Mouse (Mus musculus) CH12.LX (cell line): ENCODE measurements around the gene Dtnb. TPM values are rescaled to one million over a fixed set of nuclear protein-coding genes. Genes with fewer than 3 reads are reported as not detected.

Source experiments
- DNase-seq: peaks from one replicate; pipeline ENCODE4 v3.0.0-alpha.2; 2013; ENCODE audit errors: extremely low read depth
- H3K27ac ChIP-seq: 2 replicates; pipeline ENCODE4 v1.5.1; 2012; ENCODE audit warnings: low read depth, mild to moderate bottlenecking, control low read depth, moderate library complexity; ENCODE audit not compliant: insufficient read depth
- H3K27me3 ChIP-seq: replicated peaks from 2 replicates; pipeline ENCODE3; 2012; ENCODE audit warnings: inconsistent platforms
- H3K36me3 ChIP-seq, 2 experiments: replicated peaks in 1 of 2; 2 replicates each; pipeline versions ENCODE3 to v1.6.1; 2012; ENCODE audit warnings: inconsistent platforms in 1 of 2, low read length in 1 of 2, mild to moderate bottlenecking in 1 of 2, mixed read lengths in 1 of 2, moderate library complexity in 1 of 2; ENCODE audit not compliant: control insufficient read depth in 1 of 2, insufficient read depth in 1 of 2
- H3K4me1 ChIP-seq, 2 experiments: 2 replicates each; pipeline ENCODE4 v1.6.1; 2012; ENCODE audit warnings: inconsistent platforms in 1 of 2, moderate library complexity in 1 of 2; ENCODE audit not compliant: insufficient read depth in 2 of 2, control insufficient read depth in 1 of 2
- H3K4me2 ChIP-seq: 2 replicates; pipeline ENCODE4 v1.6.1; 2012; ENCODE audit warnings: low read depth, mild to moderate bottlenecking, control low read depth; ENCODE audit not compliant: poor library complexity, insufficient read depth, severe bottlenecking
- H3K4me3 ChIP-seq, 3 experiments: fragments of 150-350 bp in 1 of 3; sonication (generic) in 1 of 3; replicated peaks in 1 of 3; 2 replicates each; pipeline versions ENCODE3 to v1.5.1; 2011 to 2012; ENCODE audit warnings: low read depth in 2 of 3, low read length in 2 of 3, mild to moderate bottlenecking in 2 of 3, moderate library complexity in 2 of 3, control low read depth in 1 of 3, improper control_type of control experiment in 1 of 3, inconsistent platforms in 1 of 3, mixed read lengths in 1 of 3; ENCODE audit not compliant: poor library complexity in 1 of 3
- H3K79me2 ChIP-seq: replicated peaks from 2 replicates; pipeline ENCODE4 v1.6.1; 2012; ENCODE audit warnings: mild to moderate bottlenecking, moderate library complexity; ENCODE audit not compliant: control insufficient read depth, poor library complexity, insufficient read depth, severe bottlenecking; ENCODE audit errors: extremely low read depth
- H3K9ac ChIP-seq: 2 replicates; pipeline ENCODE4 v1.6.1; 2012; ENCODE audit warnings: low read depth, mild to moderate bottlenecking, control low read depth, moderate library complexity; ENCODE audit not compliant: insufficient read depth
- H3K9me3 ChIP-seq: replicated peaks from 2 replicates; pipeline ENCODE3; 2012; ENCODE audit warnings: low read length, inconsistent platforms, mixed read lengths
- BHLHE40 ChIP-seq: IDR thresholded peaks from 2 replicates; pipeline ENCODE4 v1.6.1; 2011; ENCODE audit warnings: mild to moderate bottlenecking, low read depth, low read length, improper control_type of control experiment
- CHD2 ChIP-seq: IDR thresholded peaks from 2 replicates; pipeline ENCODE4 v1.6.1; 2011; ENCODE audit warnings: low read length, improper control_type of control experiment
- ELF1 ChIP-seq: IDR thresholded peaks from 2 replicates; pipeline ENCODE4 v1.6.1; 2014; ENCODE audit warnings: low read depth, mild to moderate bottlenecking, inconsistent platforms, low read length, improper control_type of control experiment
- EP300 ChIP-seq: IDR thresholded peaks from 2 replicates; pipeline ENCODE4 v1.6.1; 2011; ENCODE audit warnings: low read length, improper control_type of control experiment
- ETS1 ChIP-seq: conservative IDR thresholded peaks from 2 replicates; pipeline ENCODE4 v1.6.1; 2012; ENCODE audit warnings: low read depth, mild to moderate bottlenecking, inconsistent platforms, low read length, improper control_type of control experiment, moderate library complexity
- HCFC1 ChIP-seq: IDR thresholded peaks from 2 replicates; pipeline ENCODE4 v1.6.1; 2012; ENCODE audit warnings: low read depth, mild to moderate bottlenecking, inconsistent platforms, low read length, improper control_type of control experiment
- IRF4 ChIP-seq: IDR thresholded peaks from 2 replicates; pipeline ENCODE4 v1.6.1; 2014; ENCODE audit warnings: low read depth, mild to moderate bottlenecking, inconsistent platforms, low read length, improper control_type of control experiment
- JUND ChIP-seq: conservative IDR thresholded peaks from 2 replicates; pipeline ENCODE4 v1.6.1; 2011; ENCODE audit warnings: low read depth, low read length, improper control_type of control experiment
- KAT2A ChIP-seq: IDR thresholded peaks from 2 replicates; pipeline ENCODE4 v1.6.1; 2012; ENCODE audit warnings: low read length, improper control_type of control experiment, inconsistent platforms; ENCODE audit not compliant: insufficient replicate concordance
- MAZ ChIP-seq: IDR thresholded peaks from 2 replicates; pipeline ENCODE4 v1.6.1; 2012; ENCODE audit warnings: low read depth, mild to moderate bottlenecking, inconsistent platforms, low read length, improper control_type of control experiment, moderate library complexity
- POLR2A ChIP-seq: IDR thresholded peaks from 2 replicates; pipeline ENCODE4 v1.6.1; 2011; ENCODE audit warnings: low read depth, mild to moderate bottlenecking, improper control_type of control experiment, low read length
- POLR2AphosphoS2 ChIP-seq: IDR thresholded peaks from 2 replicates; pipeline ENCODE4 v1.6.1; 2011; ENCODE audit warnings: low read depth, low read length, improper control_type of control experiment
- RAD21 ChIP-seq: IDR thresholded peaks from 2 replicates; pipeline ENCODE4 v1.6.1; 2011; ENCODE audit warnings: low read depth, mild to moderate bottlenecking, low read length, improper control_type of control experiment, moderate library complexity
- RCOR1 ChIP-seq: conservative IDR thresholded peaks from 2 replicates; pipeline ENCODE4 v1.6.1; 2012; ENCODE audit warnings: low read depth, mild to moderate bottlenecking, inconsistent platforms, low read length, improper control_type of control experiment
- USF1 ChIP-seq: IDR thresholded peaks from 2 replicates; pipeline ENCODE4 v1.6.1; 2014; ENCODE audit warnings: low read depth, mild to moderate bottlenecking, inconsistent platforms, low read length, improper control_type of control experiment
- USF2 ChIP-seq: conservative IDR thresholded peaks from 2 replicates; pipeline ENCODE4 v1.6.1; 2011; ENCODE audit warnings: low read depth, low read length, improper control_type of control experiment
- ZC3H11A ChIP-seq: IDR thresholded peaks from 2 replicates; pipeline ENCODE4 v1.6.1; 2012; ENCODE audit warnings: low read depth, mild to moderate bottlenecking, inconsistent platforms, low read length, improper control_type of control experiment
- ZMIZ1 ChIP-seq: IDR thresholded peaks from 2 replicates; pipeline ENCODE4 v1.6.1; 2012; ENCODE audit warnings: low read depth, mild to moderate bottlenecking, inconsistent platforms, low read length, improper control_type of control experiment
- ZNF384 ChIP-seq: IDR thresholded peaks from 2 replicates; pipeline ENCODE4 v1.6.1; 2012; ENCODE audit warnings: low read depth, low read length, improper control_type of control experiment, inconsistent platforms
- dilution Hi-C: fragments of 300-500 bp; cut with MboI; formaldehyde crosslinking; loops from 2 replicates; pipeline ENCODE4 v1.14.3; 2020; ENCODE audit warnings: low sequenced_read_pairs; ENCODE audit not compliant: extremely low pct_unique_long_range_greater_than_20kb, extremely low pct_ligation_motif_present
- in situ Hi-C: fragments of 300-500 bp; cut with MboI; formaldehyde crosslinking; loops from 3 replicates; pipeline ENCODE4 v1.14.3; 2019; ENCODE audit warnings: low sequenced_read_pairs, low pct_ligation_motif_present, low pct_unique_long_range_greater_than_20kb, mixed read lengths
- polyA plus RNA-seq: library from polyadenylated mRNA; unstranded; fragments of >175 nt; gene quantifications from 2 replicates; pipeline ENCODE4 v1.2.1, GENCODE M21; 2012; ENCODE audit warnings: low read depth; ENCODE audit not compliant: insufficient read length
- total RNA-seq, 2 experiments: library from RNA; depleted of rRNA; stranded (reverse); fragments of 300-350 nt in 1 of 2; fragments of >200 nt in 1 of 2; gene quantifications; 2 replicates each; pipeline ENCODE4 v1.2.3; 2012 to 2014

Dtnb gene
- total and polyA plus RNA-seq, 3 experiments, result 8.1 to 26.0 (median 17.4) TPM

GRCm38 (mm10) chr12:3787041-3787440 is 214.9 kb downstream of the Dtnb start:
- TF ChIP-seq POLR2A (no peak), KAT2A (no peak), RCOR1 (no peak), JUND (no peak), ELF1 (no peak), POLR2AphosphoS2 (no peak), BHLHE40 (no peak), ETS1 (no peak), USF2 (no peak), CHD2 (no peak), IRF4 (no peak), ZNF384 (no peak), EP300 (no peak), ZC3H11A (no peak), RAD21 (no peak)
- DNase-seq, result no peak
- in situ Hi-C loops, result no loop called here
- H3K27ac ChIP-seq, result no peak overlapping the region
- peaks cover 13 to 52% of the 10 kb centered on the region in 2 experiments for H3K4me1 ChIP-seq
- no peak overlapping the region for H3K4me2 ChIP-seq
- no peak overlapping the region for H3K4me3 ChIP-seq
- no peaks in the 10 kb centered on the region for H3K9me3 ChIP-seq
- no peaks in the 10 kb centered on the region for H3K36me3 ChIP-seq
- H3K9ac ChIP-seq, result no peak overlapping the region
- dilution Hi-C loops, result no loop called here
- no peaks in the 10 kb centered on the region for H3K79me2 ChIP-seq
- no peaks in the 10 kb centered on the region for H3K27me3 ChIP-seq

DNA sequence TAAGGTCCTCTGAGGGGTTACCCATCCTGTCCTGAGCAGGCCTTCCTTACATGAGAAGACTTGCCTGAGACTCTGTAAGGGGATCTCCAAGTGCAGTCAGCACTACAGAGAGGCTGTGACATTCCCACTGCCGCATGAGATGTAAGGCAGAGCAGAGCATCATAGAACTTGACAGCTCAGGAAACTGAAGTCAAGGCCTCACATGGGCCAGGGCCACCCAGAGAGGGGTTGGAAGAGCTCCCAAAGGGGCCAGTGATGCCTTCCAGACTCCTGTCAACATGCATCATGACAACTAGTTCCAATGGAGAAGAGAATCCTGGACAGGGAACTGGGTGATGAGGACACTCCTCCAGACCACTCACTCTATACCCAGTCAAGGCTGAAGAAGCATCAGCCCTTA is 215.4 kb downstream of the Dtnb start:
- no peak overlapping the region for H3K27ac ChIP-seq
- DNase-seq, result no peak
- H3K4me3 ChIP-seq, result no peak overlapping the region
- no peak overlapping the region for H3K9ac ChIP-seq
- in situ Hi-C loops (no loop called here), dilution Hi-C loops (no loop called here)
- TF ChIP-seq MAZ (no peak), RAD21 (no peak), USF1 (no peak), HCFC1 (no peak), ZMIZ1 (no peak), RCOR1 (no peak)
- H3K27me3 ChIP-seq, result no peaks in the 10 kb centered on the region
- H3K36me3 ChIP-seq, result no peaks in the 10 kb centered on the region
- H3K4me1 ChIP-seq, result peaks cover 13 to 51% of the 10 kb centered on the region in 2 experiments
- no peaks in the 10 kb centered on the region for H3K9me3 ChIP-seq
- no peak overlapping the region for H3K4me2 ChIP-seq
- H3K79me2 ChIP-seq, result no peaks in the 10 kb centered on the region
